Mouse (Mus musculus) limb, embryonic 13.5 days (tissue): Measurements from ENCODE around the gene Rasal2. TPM values are rescaled to one million over a fixed set of nuclear protein-coding genes. Genes with fewer than 3 reads are reported as not detected.

Experiments
- ATAC-seq: fragments of 200-750 bp; cut with Nextera tagmentation; 2 replicates; pipeline ENCODE4 v1.8.0; 2017; ENCODE audit warnings: low read depth, moderate number of reproducible peaks, moderate TSS enrichment; ENCODE audit not compliant: low FRiP score
- H3K27ac ChIP-seq: fragments of 300-500 bp; sonication (generic); 2 replicates; pipeline ENCODE4 v1.5.1; 2015; ENCODE audit warnings: inconsistent platforms, mild to moderate bottlenecking, moderate library complexity
- H3K27me3 ChIP-seq: fragments of 300-500 bp; sonication (generic); 2 replicates; pipeline ENCODE4 v1.6.1; 2015; ENCODE audit warnings: mild to moderate bottlenecking, inconsistent platforms
- H3K36me3 ChIP-seq: fragments of 300-500 bp; sonication (generic); 2 replicates; pipeline ENCODE4 v1.6.1; 2015; ENCODE audit warnings: inconsistent platforms, mild to moderate bottlenecking, moderate library complexity
- H3K4me1 ChIP-seq: fragments of 300-500 bp; sonication (generic); 2 replicates; pipeline ENCODE4 v1.6.1; 2015; ENCODE audit warnings: inconsistent platforms
- H3K4me2 ChIP-seq: fragments of 300-500 bp; sonication (generic); replicated peaks from 2 replicates; pipeline ENCODE4 v1.6.1; 2015; ENCODE audit warnings: inconsistent platforms, mild to moderate bottlenecking, moderate library complexity
- H3K4me3 ChIP-seq: fragments of 300-500 bp; sonication (generic); 2 replicates; pipeline ENCODE4 v1.5.1; 2015; ENCODE audit warnings: moderate library complexity, mild to moderate bottlenecking, inconsistent platforms
- H3K9ac ChIP-seq: fragments of 300-500 bp; sonication (generic); 2 replicates; pipeline ENCODE4 v1.6.1; 2015; ENCODE audit warnings: mild to moderate bottlenecking, inconsistent platforms
- H3K9me3 ChIP-seq: fragments of 300-500 bp; sonication (generic); 2 replicates; pipeline ENCODE4 v1.6.1; 2016; ENCODE audit warnings: inconsistent platforms
- whole genome bisulfite sequencing: fragments of 180-500 bp; shearing (Covaris S2); methylation state at CpG from one replicate; pipeline ENCODE4 v1.1.7; 2015; 5-methylcytosine and 5-hydroxymethylcytosine counted together
- polyA plus RNA-seq: library from polyadenylated mRNA; unstranded; fragments of >200 nt; fragmentation: Nextera tagmentation; extraction: Ambion mirVana; gene quantifications from 2 replicates; pipeline ENCODE4 v1.2.1, GENCODE M21; 2015

Gene Rasal2
- polyA plus RNA-seq, 1 experiment from 2014 or later = 6.8 TPM

GRCm38 (mm10) chr1:157108580-157108979 is 303.8 kb downstream of the Rasal2 start, which contains the start of gene Tex35:
TSS of gene Tex35 (minus strand) at chr1:157108680.
- Histone ChIP-seq H3K4me2 (no peak within 1 kb of the TSS), H3K9me3 (no peaks in the 10 kb centered on the region), H3K27me3 (no peaks in the 10 kb centered on the region), H3K4me1 (no peaks in the 10 kb centered on the region), H3K27ac (no peak within 1 kb of the TSS), H3K4me3 (no peak within 1 kb of the TSS), H3K36me3 (no peaks in the 10 kb centered on the region), H3K9ac (no peak within 1 kb of the TSS)
- WGBS = 79% methylated on average over 4 of the region's 4 CpGs
- no peak for ATAC-seq

- Histone ChIP-seq H3K27me3 (0 out of 2 replicates have a peak, but pooled peaks cover 2% of the 10 kb centered on the region), H3K9ac (peak overlapping the region; percentile 55), H3K4me3 (peak overlapping the region; percentile 22), H3K36me3 (no peaks in the 10 kb centered on the region), H3K4me1 (peaks cover 7% of the 10 kb centered on the region), H3K4me2 (peak overlapping the region; percentile 58), H3K27ac (no peak overlapping the region; the same call in 1 of the 2 replicates), H3K9me3 (no peaks in the 10 kb centered on the region)
- ATAC-seq = peak; percentile 75
- WGBS = 17% methylated on average over 19 of the region's 19 CpGs
Measured at GRCm38 (mm10) chr1:157101122-157101865, 311.1 kb downstream of the Rasal2 start.

- Histone ChIP-seq H3K9me3 (no peaks in the 10 kb centered on the region), H3K9ac (no peak overlapping the region), H3K27me3 (0 out of 2 replicates have a peak, but pooled peaks cover 2% of the 10 kb centered on the region), H3K27ac (no peak overlapping the region), H3K4me3 (no peak overlapping the region), H3K36me3 (no peaks in the 10 kb centered on the region), H3K4me2 (no peak overlapping the region), H3K4me1 (no peaks in the 10 kb centered on the region)
- WGBS = 81% methylated on average over 4 of the region's 4 CpGs
- no peak for ATAC-seq
Measured at GRCm38 (mm10) chr1:157095534-157095933, 316.9 kb downstream of the Rasal2 start.

GRCm38 (mm10) chr1:157092622-157093021 is 319.8 kb downstream of the Rasal2 start:
- Histone ChIP-seq H3K4me2 (no peak overlapping the region), H3K36me3 (no peaks in the 10 kb centered on the region), H3K9ac (no peak overlapping the region), H3K27ac (no peak overlapping the region), H3K27me3 (no peaks in the 10 kb centered on the region), H3K4me1 (no peaks in the 10 kb centered on the region), H3K4me3 (no peak overlapping the region), H3K9me3 (no peaks in the 10 kb centered on the region)
- WGBS = 96% methylated on average over 1 of the region's 1 CpGs
- no peak for ATAC-seq

GRCm38 (mm10) chr1:157092140-157092539 is 320.3 kb downstream of the Rasal2 start:
- H3K36me3 ChIP-seq = no peaks in the 10 kb centered on the region
- H3K9ac ChIP-seq = no peak overlapping the region
- H3K4me3 ChIP-seq = no peak overlapping the region
- no peak overlapping the region for H3K27ac ChIP-seq
- H3K4me1 ChIP-seq = no peaks in the 10 kb centered on the region
- no peak for ATAC-seq
- WGBS = 59% methylated on average over 4 of the region's 4 CpGs
- H3K27me3 ChIP-seq = no peaks in the 10 kb centered on the region
- H3K9me3 ChIP-seq = no peaks in the 10 kb centered on the region
- H3K4me2 ChIP-seq = no peak overlapping the region

GRCm38 (mm10) chr1:157090835-157091234 is 321.6 kb downstream of the Rasal2 start:
- Histone ChIP-seq H3K4me2 (no peak overlapping the region), H3K9me3 (no peaks in the 10 kb centered on the region), H3K9ac (no peak overlapping the region), H3K36me3 (no peaks in the 10 kb centered on the region), H3K4me1 (0 out of 2 replicates have a peak, but pooled peaks cover 4% of the 10 kb centered on the region), H3K4me3 (no peak overlapping the region), H3K27me3 (no peaks in the 10 kb centered on the region), H3K27ac (no peak overlapping the region)
- no peak for ATAC-seq
- WGBS = 60% methylated on average over 3 of the region's 3 CpGs

GRCm38 (mm10) chr1:157086097-157086994 is 326.0 kb downstream of the Rasal2 start:
- ATAC-seq = peak; percentile 34; the same call in 1 of the 2 replicates
- 11% methylated on average over 25 of the region's 25 CpGs for WGBS
- H3K9ac ChIP-seq = peak overlapping the region; percentile 54

More at GRCm38 (mm10) chr1:157086097-157086994, 326.0 kb downstream of the Rasal2 start:
- Histone ChIP-seq H3K27me3 (no peaks in the 10 kb centered on the region), H3K4me1 (peaks cover 8% of the 10 kb centered on the region; the same call in 1 of the 2 replicates), H3K36me3 (no peaks in the 10 kb centered on the region), H3K27ac (no peak overlapping the region), H3K4me2 (peak overlapping the region; percentile 65), H3K9me3 (no peaks in the 10 kb centered on the region), H3K4me3 (peak overlapping the region; percentile 42)

Other genes starting within 250 kb of the Rasal2 start
- 6.4 and 6.8 TPM in 2 replicates for gene Cryzl2, start 46.0 kb upstream of the Rasal2 start, polyA plus RNA-seq
- gene Sec16b, start 94.1 kb upstream of the Rasal2 start, polyA plus RNA-seq = 2.9 and 3.4 TPM in 2 replicates